Mouse (Mus musculus) limb, embryonic 14.5 days (tissue): Measurements from ENCODE around the gene Zbtb38. TPM values are rescaled to one million over a fixed set of nuclear protein-coding genes. Genes with fewer than 3 reads are reported as not detected.
A peak's percentile ranks its signal among the peaks of the same experiment; 100 is the strongest.

ENCODE experiments used
- ATAC-seq: fragments of 200-750 bp; cut with Nextera tagmentation; 2 replicates; pipeline ENCODE4 v1.8.0; 2017; ENCODE audit warnings: low read depth, moderate number of reproducible peaks, moderate TSS enrichment; ENCODE audit not compliant: low FRiP score
- DNase-seq: peaks from one replicate; pipeline ENCODE4 v3.0.0-alpha.2; 2015; ENCODE audit warnings: low spot score
- H3K27ac ChIP-seq: fragments of 300-500 bp; sonication (generic); replicated peaks from 2 replicates; pipeline ENCODE4 v1.5.1; 2014; ENCODE audit warnings: low read depth, mild to moderate bottlenecking, low read length, moderate library complexity, mixed read lengths
- H3K27me3 ChIP-seq: fragments of 300-500 bp; sonication (generic); 2 replicates; pipeline ENCODE4 v1.6.1; 2014; ENCODE audit warnings: low read length, mixed read lengths; ENCODE audit not compliant: control insufficient read depth, insufficient read depth
- H3K36me3 ChIP-seq: fragments of 300-500 bp; sonication (generic); 2 replicates; pipeline ENCODE4 v1.6.1; 2014; ENCODE audit warnings: mild to moderate bottlenecking, low read length, moderate library complexity, mixed read lengths; ENCODE audit not compliant: control insufficient read depth, insufficient read depth
- H3K4me1 ChIP-seq: fragments of 300-500 bp; sonication (generic); 2 replicates; pipeline ENCODE4 v1.6.1; 2014; ENCODE audit warnings: antibody characterized with exemption, low read length, mixed read lengths; ENCODE audit not compliant: control insufficient read depth, insufficient read depth
- H3K4me2 ChIP-seq: fragments of 300-500 bp; sonication (generic); replicated peaks from 2 replicates; pipeline ENCODE4 v1.6.1; 2014; ENCODE audit warnings: low read depth, mild to moderate bottlenecking, low read length, moderate library complexity; ENCODE audit not compliant: severe bottlenecking
- H3K4me3 ChIP-seq: fragments of 300-500 bp; sonication (generic); replicated peaks from 2 replicates; pipeline ENCODE4 v1.5.1; 2014; ENCODE audit warnings: low read length
- H3K9ac ChIP-seq: fragments of 300-500 bp; sonication (generic); 2 replicates; pipeline ENCODE4 v1.6.1; 2014; ENCODE audit warnings: mild to moderate bottlenecking, low read depth, low read length, moderate library complexity; ENCODE audit not compliant: severe bottlenecking
- H3K9me3 ChIP-seq: fragments of 300-500 bp; sonication (generic); 2 replicates; pipeline ENCODE4 v1.6.1; 2016; ENCODE audit warnings: low read length; ENCODE audit not compliant: control insufficient read depth
- POLR2A ChIP-seq: fragments of 200-500 bp; IDR thresholded peaks from 2 replicates; pipeline ENCODE4 v1.8.0; 2012; ENCODE audit warnings: inconsistent platforms, mild to moderate bottlenecking, moderate library complexity, borderline replicate concordance; ENCODE audit not compliant: insufficient read depth, insufficient read length; ENCODE audit errors: extremely low read depth
- WGBS: fragments of 180-500 bp; shearing (Covaris S2); extraction: QIAGEN DNeasy Blood & Tissue Kit; methylation state at CpG from one replicate; pipeline ENCODE4 v1.1.7; 2014; 5-methylcytosine and 5-hydroxymethylcytosine counted together
- polyA plus RNA-seq, 2 experiments: library from polyadenylated mRNA; depleted of rRNA in 1 of 2; stranded (reverse) in 1 of 2; unstranded in 1 of 2; fragments of >200 nt; fragmentation: Nextera tagmentation in 1 of 2; extraction: Ambion mirVana in 1 of 2; gene quantifications; 2 replicates each; pipeline versions ENCODE4 v1.2.1 to v1.2.3; 2012 to 2014

Gene Zbtb38
- polyA plus RNA-seq, 2 experiments = 2.8 to 14.9 TPM

- Histone ChIP-seq H3K4me1 (no peaks in the 10 kb centered on the region), H3K36me3 (no peaks in the 10 kb centered on the region; the same call in 1 of the 2 replicates), H3K9ac (no peak overlapping the region), H3K4me2 (no peak overlapping the region), H3K27me3 (no peaks in the 10 kb centered on the region), H3K27ac (no peak overlapping the region), H3K4me3 (no peak overlapping the region), H3K9me3 (0 out of 2 replicates have a peak, but pooled peaks cover 3% of the 10 kb centered on the region)
- TF ChIP-seq POLR2A = no peak
- no peak for ATAC-seq
- WGBS = 97% methylated on average over 6 of the region's 6 CpGs
- no peak for DNase-seq
Measured at GRCm38 (mm10) chr9:96699276-96700035, 53.2 kb downstream of the Zbtb38 start.

GRCm38 (mm10) chr9:96696788-96697492, 55.7 kb downstream of the Zbtb38 start:
- ATAC-seq = no peak
- no peak overlapping the region for H3K9ac ChIP-seq
- TF ChIP-seq POLR2A = no peak

GRCm38 (mm10) chr9:96696141-96696561, 56.5 kb downstream of the Zbtb38 start:
- H3K9me3 ChIP-seq = 0 out of 2 replicates have a peak, but pooled peaks cover 3% of the 10 kb centered on the region
- 58% methylated on average over 12 of the region's 12 CpGs for WGBS
- H3K9ac ChIP-seq = peak overlapping the region; percentile 12; the same call in 1 of the 2 replicates
- DNase-seq = no peak
- H3K4me2 ChIP-seq = no peak overlapping the region
- no peaks in the 10 kb centered on the region; the same call in 1 of the 2 replicates for H3K36me3 ChIP-seq
- H3K27ac ChIP-seq = peak overlapping the region; percentile 67
- TF ChIP-seq POLR2A = no peak
- H3K4me3 ChIP-seq = no peak overlapping the region
- ATAC-seq = 0 out of 2 replicates have a peak, but pooled peaks have one; percentile 26
- no peaks in the 10 kb centered on the region for H3K4me1 ChIP-seq
- no peaks in the 10 kb centered on the region for H3K27me3 ChIP-seq

More at GRCm38 (mm10) chr9:96696788-96697492, 55.7 kb downstream of the Zbtb38 start:
- WGBS = 76% methylated on average over 14 of the region's 14 CpGs
- Histone ChIP-seq H3K9me3 (0 out of 2 replicates have a peak, but pooled peaks cover 3% of the 10 kb centered on the region), H3K4me1 (no peaks in the 10 kb centered on the region), H3K4me2 (no peak overlapping the region), H3K4me3 (no peak overlapping the region), H3K36me3 (no peaks in the 10 kb centered on the region; the same call in 1 of the 2 replicates), H3K27ac (peak overlapping the region; percentile 67; the same call in 1 of the 2 replicates), H3K27me3 (no peaks in the 10 kb centered on the region)
- DNase-seq = no peak

GRCm38 (mm10) chr9:96690461-96690863, 62.2 kb downstream of the Zbtb38 start:
- no peaks in the 10 kb centered on the region for H3K9me3 ChIP-seq
- H3K9ac ChIP-seq = no peak overlapping the region
- no peaks in the 10 kb centered on the region for H3K4me1 ChIP-seq
- DNase-seq = no peak
- peaks cover 23% of the 10 kb centered on the region for H3K36me3 ChIP-seq
- 37% methylated on average over 4 of the region's 4 CpGs for WGBS
- no peak for TF ChIP-seq POLR2A
- no peak overlapping the region for H3K27ac ChIP-seq
- H3K4me2 ChIP-seq = no peak overlapping the region
- H3K27me3 ChIP-seq = no peaks in the 10 kb centered on the region
- no peak for ATAC-seq
- no peak overlapping the region for H3K4me3 ChIP-seq

- H3K27me3 ChIP-seq = no peaks in the 10 kb centered on the region
- H3K9me3 ChIP-seq = no peaks in the 10 kb centered on the region
- H3K4me3 ChIP-seq = no peak overlapping the region
- no peak for TF ChIP-seq POLR2A
- ATAC-seq (no peak), DNase-seq (no peak)
- peaks cover 23% of the 10 kb centered on the region for H3K36me3 ChIP-seq
- no peaks in the 10 kb centered on the region for H3K4me1 ChIP-seq
- no peak overlapping the region for H3K4me2 ChIP-seq
- WGBS = 91% methylated on average over 4 of the region's 4 CpGs
- H3K9ac ChIP-seq = no peak overlapping the region
- H3K27ac ChIP-seq = no peak overlapping the region
Measured at GRCm38 (mm10) chr9:96689076-96689475, 63.6 kb downstream of the Zbtb38 start.
